Mouse (Mus musculus) MEL (cell line): ENCODE measurements around the gene Ltv1. TPM values are rescaled to one million over a fixed set of nuclear protein-coding genes. Genes with fewer than 3 reads are reported as not detected.

Experiments used
- DNase-seq: peaks from one replicate; pipeline ENCODE4 v3.0.0; 2011; ENCODE audit warnings: low read depth, low spot score
- H3K27ac ChIP-seq: 2 replicates; pipeline ENCODE4 v1.5.1; 2012; ENCODE audit warnings: low read depth, mild to moderate bottlenecking, control low read depth, low read length, moderate library complexity; ENCODE audit not compliant: control insufficient read depth
- H3K27me3 ChIP-seq, 2 experiments: fragments of 150-350 bp in 1 of 2; sonication (generic) in 1 of 2; 2 replicates each; pipeline ENCODE4 v1.6.1; 2012; ENCODE audit warnings: low read length in 2 of 2, mild to moderate bottlenecking in 2 of 2, improper control_type of control experiment in 1 of 2, moderate library complexity in 1 of 2; ENCODE audit not compliant: insufficient read depth in 2 of 2, control insufficient read depth in 1 of 2
- H3K36me3 ChIP-seq, 2 experiments: 2 replicates each; pipeline ENCODE4 v1.6.1; 2012 to 2014; ENCODE audit warnings: low read length in 2 of 2, improper control_type of control experiment in 1 of 2, inconsistent platforms in 1 of 2, mild to moderate bottlenecking in 1 of 2; ENCODE audit not compliant: insufficient read depth in 2 of 2, control insufficient read depth in 1 of 2
- H3K4me1 ChIP-seq, 2 experiments: fragments of 150-350 bp in 1 of 2; sonication (generic) in 1 of 2; 2 replicates each; pipeline ENCODE4 v1.6.1; 2012; ENCODE audit warnings: low read length in 2 of 2, improper control_type of control experiment in 1 of 2, mild to moderate bottlenecking in 1 of 2; ENCODE audit not compliant: insufficient read depth in 2 of 2, control insufficient read depth in 1 of 2
- H3K4me3 ChIP-seq, 2 experiments: fragments of 150-350 bp in 1 of 2; sonication (generic) in 1 of 2; 2 replicates each; pipeline ENCODE4 v1.5.1; 2012; ENCODE audit warnings: low read depth in 2 of 2, low read length in 2 of 2, mild to moderate bottlenecking in 2 of 2, moderate library complexity in 2 of 2, control low read depth in 1 of 2, improper control_type of control experiment in 1 of 2; ENCODE audit not compliant: control insufficient read depth in 1 of 2, insufficient read depth in 1 of 2
- H3K79me2 ChIP-seq: 2 replicates; pipeline ENCODE4 v1.6.1; 2012; ENCODE audit warnings: mild to moderate bottlenecking, low read length, moderate library complexity; ENCODE audit not compliant: control insufficient read depth, poor library complexity, insufficient read depth
- H3K9ac ChIP-seq: 2 replicates; pipeline ENCODE4 v1.6.1; 2012; ENCODE audit warnings: low read depth, mild to moderate bottlenecking, control low read depth, low read length, moderate library complexity; ENCODE audit not compliant: control insufficient read depth, poor library complexity, severe bottlenecking
- H3K9me3 ChIP-seq: fragments of 150-350 bp; sonication (generic); replicated peaks from 2 replicates; pipeline ENCODE4 v1.6.1; 2012; ENCODE audit warnings: mild to moderate bottlenecking, low read length, improper control_type of control experiment, moderate library complexity; ENCODE audit not compliant: insufficient read depth
- CTCF ChIP-seq, 3 experiments: IDR thresholded peaks in 2 of 3; conservative IDR thresholded peaks in 1 of 3; 2 replicates each; pipeline ENCODE4 v1.5.1; 2011 to 2012; ENCODE audit warnings: low read length in 3 of 3, low read depth in 2 of 3, mild to moderate bottlenecking in 2 of 3, improper control_type of control experiment in 1 of 3, inconsistent platforms in 1 of 3, mixed read lengths in 1 of 3, moderate library complexity in 1 of 3; ENCODE audit not compliant: control insufficient read depth in 1 of 3, insufficient read depth in 1 of 3, poor library complexity in 1 of 3, severe bottlenecking in 1 of 3
- EP300 ChIP-seq, 2 experiments: IDR thresholded peaks; 2 replicates each; pipeline ENCODE4 v1.6.1; 2011; ENCODE audit warnings: improper control_type of control experiment in 2 of 2, low read length in 2 of 2, low read depth in 1 of 2, mild to moderate bottlenecking in 1 of 2
- ETS1 ChIP-seq: IDR thresholded peaks from 2 replicates; pipeline ENCODE4 v1.6.1; 2012; ENCODE audit warnings: low read depth, mild to moderate bottlenecking, inconsistent platforms, low read length, improper control_type of control experiment, moderate library complexity
- JUND ChIP-seq: IDR thresholded peaks from 2 replicates; pipeline ENCODE4 v1.6.1; 2011; ENCODE audit warnings: low read depth, mild to moderate bottlenecking, improper control_type of control experiment, low read length
- KAT2A ChIP-seq: conservative IDR thresholded peaks from 2 replicates; pipeline ENCODE4 v1.6.1; 2012; ENCODE audit warnings: low read depth, low read length, improper control_type of control experiment, inconsistent platforms
- MAZ ChIP-seq: IDR thresholded peaks from 2 replicates; pipeline ENCODE4 v1.6.1; 2012; ENCODE audit warnings: low read depth, mild to moderate bottlenecking, inconsistent platforms, low read length, improper control_type of control experiment
- MXI1 ChIP-seq: IDR thresholded peaks from 2 replicates; pipeline ENCODE4 v1.6.1; 2011; ENCODE audit warnings: mild to moderate bottlenecking, low read depth, low read length, improper control_type of control experiment
- MYB ChIP-seq: IDR thresholded peaks from 2 replicates; pipeline ENCODE4 v1.6.1; 2011; ENCODE audit warnings: mild to moderate bottlenecking, low read depth, low read length, improper control_type of control experiment
- MYC ChIP-seq: IDR thresholded peaks from 2 replicates; pipeline ENCODE4 v1.6.1; 2011; ENCODE audit warnings: low read depth, mild to moderate bottlenecking, low read length, improper control_type of control experiment, moderate library complexity
- POLR2AphosphoS5 ChIP-seq: IDR thresholded peaks from 2 replicates; pipeline ENCODE4 v1.6.1; 2012; ENCODE audit warnings: low read depth, borderline replicate concordance, mild to moderate bottlenecking, inconsistent platforms, low read length, moderate library complexity, mixed read lengths
- RCOR1 ChIP-seq: IDR thresholded peaks from 2 replicates; pipeline ENCODE4 v1.6.1; 2012; ENCODE audit warnings: low read depth, mild to moderate bottlenecking, inconsistent platforms, low read length, improper control_type of control experiment
- SMC3 ChIP-seq: IDR thresholded peaks from 2 replicates; pipeline ENCODE4 v1.6.1; 2011; ENCODE audit warnings: low read depth, low read length, improper control_type of control experiment
- TAL1 ChIP-seq: IDR thresholded peaks from 2 replicates; pipeline ENCODE4 v1.6.1; 2012; ENCODE audit warnings: mild to moderate bottlenecking, inconsistent platforms, low read length, moderate library complexity, mixed read lengths
- UBTF ChIP-seq: IDR thresholded peaks from 2 replicates; pipeline ENCODE4 v1.6.1; 2012; ENCODE audit warnings: low read depth, mild to moderate bottlenecking, inconsistent platforms, low read length, improper control_type of control experiment, moderate library complexity, borderline replicate concordance; ENCODE audit not compliant: insufficient read depth
- USF1 ChIP-seq: IDR thresholded peaks from 2 replicates; pipeline ENCODE4 v1.6.1; 2014; ENCODE audit warnings: low read depth, mild to moderate bottlenecking, inconsistent platforms, low read length, improper control_type of control experiment, moderate library complexity
- USF2 ChIP-seq, 2 experiments: IDR thresholded peaks; 2 replicates each; pipeline ENCODE4 v1.6.1; 2011 to 2012; ENCODE audit warnings: improper control_type of control experiment in 2 of 2, low read length in 2 of 2, borderline replicate concordance in 1 of 2, inconsistent platforms in 1 of 2, low read depth in 1 of 2, mild to moderate bottlenecking in 1 of 2; ENCODE audit not compliant: insufficient read depth in 1 of 2
- ZC3H11A ChIP-seq: IDR thresholded peaks from 2 replicates; pipeline ENCODE4 v1.6.1; 2012; ENCODE audit warnings: low read depth, mild to moderate bottlenecking, inconsistent platforms, low read length, improper control_type of control experiment
- ZNF384 ChIP-seq: IDR thresholded peaks from 2 replicates; pipeline ENCODE4 v1.6.1; 2012; ENCODE audit warnings: low read depth, mild to moderate bottlenecking, inconsistent platforms, low read length, improper control_type of control experiment
- polyA plus RNA-seq, 2 experiments: library from polyadenylated mRNA; stranded (reverse) in 1 of 2; unstranded in 1 of 2; fragments of >175 nt in 1 of 2; fragments of >200 nt in 1 of 2; gene quantifications; 2 replicates each; pipeline versions ENCODE4 v1.2.1 to v1.2.4; 2012; ENCODE audit warnings: low replicate concordance in 2 of 2, low read depth in 1 of 2; ENCODE audit not compliant: insufficient read length in 2 of 2, insufficient read depth in 1 of 2, missing spikeins in 1 of 2
- total RNA-seq: library from RNA; depleted of rRNA; stranded (reverse); fragments of 300-350 nt; gene quantifications from 2 replicates; pipeline ENCODE4 v1.2.3, GENCODE M21; 2012

Ltv1 gene
- total and polyA plus RNA-seq, 3 experiments = 29.4 to 58.1 TPM; not detected in 1

DNA sequence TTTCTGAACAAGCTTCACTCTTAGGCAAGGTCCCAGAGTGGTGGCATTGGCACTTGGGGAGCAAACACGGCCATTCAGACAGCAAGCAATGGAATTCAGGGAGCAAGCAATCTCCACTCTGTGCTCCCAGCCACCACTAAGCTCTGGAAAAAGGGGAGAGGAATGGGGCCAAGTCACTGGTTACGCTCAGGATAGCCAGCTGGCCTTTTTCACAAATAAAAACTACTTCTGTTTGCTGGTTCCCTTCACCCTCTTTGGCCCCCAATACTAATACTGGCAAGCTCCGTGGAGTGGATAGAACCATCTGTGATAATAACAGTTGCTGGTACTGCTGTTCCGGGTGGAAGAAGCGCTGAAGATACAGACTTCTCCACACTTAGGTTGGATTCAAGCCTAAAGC lies 41.6 kb downstream of the Ltv1 start:
- Histone ChIP-seq H3K4me3 (no peak overlapping the region), H3K27ac (no peak overlapping the region), H3K4me1 (no peaks in the 10 kb centered on the region; a peak in 1 of 4 replicates), H3K9me3 (no peaks in the 10 kb centered on the region), H3K9ac (no peak overlapping the region), H3K27me3 (peaks cover 0 to 1% of the 10 kb centered on the region in 2 experiments; a peak in 1 of 4 replicates), H3K79me2 (no peaks in the 10 kb centered on the region), H3K36me3 (no peaks in the 10 kb centered on the region)
- TF ChIP-seq TAL1 = no peak
- TF ChIP-seq POLR2AphosphoS5 = no peak
- TF ChIP-seq USF1 = no peak
- no peak for TF ChIP-seq MXI1
- DNase-seq = no peak

DNA sequence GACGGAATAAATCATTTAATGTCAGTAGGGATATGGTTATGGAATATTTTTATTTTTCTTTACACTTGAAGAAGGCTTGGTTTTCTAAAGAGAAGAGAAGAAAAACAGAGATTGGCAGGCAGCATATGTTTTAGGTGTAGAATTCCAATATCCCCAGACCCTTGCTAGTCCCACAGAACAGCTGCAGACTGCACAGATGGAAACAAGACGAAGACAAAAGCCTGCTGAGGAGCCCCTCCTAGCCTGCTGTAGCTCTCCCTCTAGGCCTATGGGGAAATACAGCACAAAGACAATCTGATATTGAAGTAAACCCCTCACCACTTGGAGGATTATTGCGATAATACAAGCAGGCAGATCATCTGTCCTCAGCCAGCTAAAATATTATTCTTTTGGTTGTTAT lies 42.5 kb downstream of the Ltv1 start:
- Histone ChIP-seq H3K9me3 (no peaks in the 10 kb centered on the region), H3K79me2 (no peaks in the 10 kb centered on the region), H3K9ac (no peak overlapping the region), H3K4me1 (no peaks in the 10 kb centered on the region; a peak in 1 of 4 replicates), H3K27ac (no peak overlapping the region), H3K36me3 (no peaks in the 10 kb centered on the region), H3K4me3 (no peak overlapping the region), H3K27me3 (peaks cover 0 to 1% of the 10 kb centered on the region in 2 experiments; a peak in 1 of 4 replicates)
- no peak for DNase-seq
- TF ChIP-seq MYB = no peak
- TF ChIP-seq SMC3 = no peak
- TF ChIP-seq CTCF (IDR thresholded peaks at IDR 0.05 in 2 of 3, conservative IDR thresholded peaks at IDR 0.05 in 1 of 3; ENCODE audit: control insufficient read depth in 1 of 3, insufficient read depth in 1 of 3, low read depth in 2 of 3, low read length in 3 of 3, poor library complexity in 1 of 3, severe bottlenecking in 1 of 3) = no peak
- no peak for TF ChIP-seq POLR2AphosphoS5

DNA sequence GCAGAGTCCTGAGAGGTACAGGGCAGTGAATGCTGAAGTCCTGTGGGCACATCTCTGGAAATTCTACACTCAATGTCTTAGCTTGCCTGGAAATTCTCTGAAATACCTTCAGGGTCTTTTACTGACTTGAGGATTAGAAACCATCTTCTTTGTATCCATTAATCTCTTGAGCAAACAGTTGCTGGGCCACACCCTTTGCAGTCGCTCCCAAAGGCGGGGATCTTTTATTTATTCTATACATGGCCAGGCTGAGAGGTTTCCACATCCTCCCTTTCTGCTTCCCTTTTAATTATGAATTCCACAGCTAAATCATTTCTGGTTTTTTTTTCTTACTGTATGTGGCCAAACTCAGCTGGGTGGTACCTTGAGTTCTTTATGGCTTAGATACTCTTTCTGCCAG lies 52.5 kb downstream of the Ltv1 start:
- H3K79me2 ChIP-seq = no peaks in the 10 kb centered on the region
- no peaks in the 10 kb centered on the region for H3K27me3 ChIP-seq
- H3K4me1 ChIP-seq = no peaks in the 10 kb centered on the region
- H3K27ac ChIP-seq = no peak overlapping the region
- H3K9me3 ChIP-seq = no peaks in the 10 kb centered on the region
- TF ChIP-seq MYB (no peak), JUND (no peak), ZNF384 (no peak), POLR2AphosphoS5 (no peak), CTCF (IDR thresholded peaks at IDR 0.05 in 2 of 3, conservative IDR thresholded peaks at IDR 0.05 in 1 of 3; ENCODE audit: control insufficient read depth in 1 of 3, insufficient read depth in 1 of 3, low read depth in 2 of 3, low read length in 3 of 3, poor library complexity in 1 of 3, severe bottlenecking in 1 of 3) (no peak), ZC3H11A (no peak), EP300 (IDR thresholded peaks at IDR 0.05; ENCODE audit: low read depth in 1 of 2, low read length in 2 of 2) (no peak), MAZ (no peak), USF2 (IDR thresholded peaks at IDR 0.05; ENCODE audit: borderline replicate concordance in 1 of 2, insufficient read depth in 1 of 2, low read depth in 1 of 2, low read length in 2 of 2) (no peak), SMC3 (no peak), TAL1 (no peak), KAT2A (no peak), UBTF (no peak), RCOR1 (no peak), ETS1 (no peak), MYC (no peak)
- DNase-seq = no peak
- no peak overlapping the region for H3K4me3 ChIP-seq
- no peak overlapping the region for H3K9ac ChIP-seq
- H3K36me3 ChIP-seq = no peaks in the 10 kb centered on the region
